Mouse (Mus musculus): ENCODE data around the gene Coq8b. TPM values are rescaled to one million over a fixed set of nuclear protein-coding genes. Genes with fewer than 3 reads are reported as not detected.

Coq8b gene
- polyA plus RNA-seq, 1 experiment from 2014 or later, result 20.2 TPM

GRCm38 (mm10) chr7:27258205-27258899 lies 25.5 kb downstream of the Coq8b start, which contains the start of gene Numbl:
Numbl (plus strand) TSS chr7:27258433.
- peaks cover 20% of the 10 kb centered on the region for H3K36me3 ChIP-seq (replicated peaks)
- peak; percentile 84 for ATAC-seq (ENCODE audit: low FRiP score)
- peak within 1 kb of the TSS; percentile 80 for H3K4me2 ChIP-seq
- H3K4me3 ChIP-seq (replicated peaks), result peak within 1 kb of the TSS; percentile 92
- H3K27ac ChIP-seq, result peak within 1 kb of the TSS; percentile 95
- H3K27me3 ChIP-seq, result no peaks in the 10 kb centered on the region
- peak within 1 kb of the TSS; percentile 97 for H3K9ac ChIP-seq
- H3K9me3 ChIP-seq, result no peaks in the 10 kb centered on the region
- WGBS, result under 1% methylated on average over 44 of the region's 47 CpGs
- peaks cover 56% of the 10 kb centered on the region for H3K4me1 ChIP-seq

DNA sequence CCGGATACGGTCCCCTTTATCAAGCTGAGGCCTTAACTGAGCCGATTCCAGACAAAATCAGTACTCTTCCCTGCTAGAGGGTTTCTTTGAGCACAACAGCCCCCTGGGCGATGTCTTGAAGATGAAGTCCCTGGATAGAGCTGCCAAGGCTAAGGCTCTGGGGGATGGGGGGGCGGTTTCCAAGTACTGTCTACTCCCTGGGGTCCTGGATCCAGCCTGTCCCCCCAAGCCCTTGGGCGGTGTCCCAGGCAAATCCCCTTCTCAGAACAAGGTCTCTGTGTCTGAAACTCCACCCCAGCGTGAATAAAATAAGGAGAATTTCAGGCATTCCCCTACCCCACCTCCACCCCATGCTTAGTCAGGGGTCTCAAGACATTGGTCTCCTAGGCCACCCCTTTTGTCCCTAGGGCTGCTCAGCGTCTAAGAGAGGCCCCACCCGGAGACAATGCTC lies 26.5 kb downstream of the Coq8b start:
- ATAC-seq (ENCODE audit: low FRiP score), result no peak
- H3K4me2 ChIP-seq, result peak overlapping the region; percentile 80
- WGBS, result 3% methylated on average over 9 of the region's 9 CpGs
- H3K36me3 ChIP-seq (replicated peaks), result peaks cover 30% of the 10 kb centered on the region
- peak overlapping the region; percentile 95 for H3K27ac ChIP-seq
- H3K27me3 ChIP-seq, result no peaks in the 10 kb centered on the region
- no peaks in the 10 kb centered on the region for H3K9me3 ChIP-seq
- peak overlapping the region; percentile 92 for H3K4me3 ChIP-seq (replicated peaks)
- peak overlapping the region; percentile 97 for H3K9ac ChIP-seq
- peaks cover 56% of the 10 kb centered on the region for H3K4me1 ChIP-seq

GRCm38 (mm10) chr7:27259771-27260170 lies 26.9 kb downstream of the Coq8b start:
- 32% methylated on average over 5 of the region's 5 CpGs for WGBS
- Histone ChIP-seq H3K4me2 (peak overlapping the region; percentile 80), H3K4me1 (peaks cover 56% of the 10 kb centered on the region), H3K36me3 (replicated peaks) (peaks cover 34% of the 10 kb centered on the region), H3K9me3 (no peaks in the 10 kb centered on the region), H3K27me3 (no peaks in the 10 kb centered on the region), H3K27ac (peak overlapping the region; percentile 95), H3K4me3 (replicated peaks) (peak overlapping the region; percentile 92), H3K9ac (peak overlapping the region; percentile 97)
- no peak for ATAC-seq (ENCODE audit: low FRiP score)

DNA sequence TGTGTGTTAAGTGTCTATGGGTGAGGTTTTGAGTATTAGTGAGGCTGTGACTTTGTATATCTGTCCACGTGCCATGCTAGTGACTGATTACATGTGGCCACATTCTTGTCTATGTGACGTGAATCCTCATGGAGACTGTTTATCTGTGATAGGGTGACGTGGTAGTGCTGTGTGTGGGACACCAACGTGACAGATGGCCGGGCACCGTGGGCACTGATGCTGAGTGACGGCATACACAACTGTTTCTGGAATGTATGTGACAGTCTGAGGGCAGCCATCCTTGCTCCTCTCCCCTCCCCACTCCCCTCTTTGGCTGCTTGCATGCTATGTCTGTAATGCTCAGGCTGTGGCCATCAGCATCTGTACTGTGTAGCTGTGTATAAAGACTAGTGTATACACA lies 28.0 kb downstream of the Coq8b start:
- Histone ChIP-seq H3K27ac (no peak overlapping the region), H3K36me3 (replicated peaks) (peaks cover 40% of the 10 kb centered on the region), H3K4me3 (replicated peaks) (peak overlapping the region; percentile 92), H3K4me1 (peaks cover 55% of the 10 kb centered on the region), H3K4me2 (peak overlapping the region; percentile 80), H3K9me3 (no peaks in the 10 kb centered on the region), H3K9ac (peak overlapping the region; percentile 97; the same call in 1 of the 2 replicates), H3K27me3 (no peaks in the 10 kb centered on the region)
- 73% methylated on average over 7 of the region's 7 CpGs for WGBS
- no peak for ATAC-seq (ENCODE audit: low FRiP score)

DNA sequence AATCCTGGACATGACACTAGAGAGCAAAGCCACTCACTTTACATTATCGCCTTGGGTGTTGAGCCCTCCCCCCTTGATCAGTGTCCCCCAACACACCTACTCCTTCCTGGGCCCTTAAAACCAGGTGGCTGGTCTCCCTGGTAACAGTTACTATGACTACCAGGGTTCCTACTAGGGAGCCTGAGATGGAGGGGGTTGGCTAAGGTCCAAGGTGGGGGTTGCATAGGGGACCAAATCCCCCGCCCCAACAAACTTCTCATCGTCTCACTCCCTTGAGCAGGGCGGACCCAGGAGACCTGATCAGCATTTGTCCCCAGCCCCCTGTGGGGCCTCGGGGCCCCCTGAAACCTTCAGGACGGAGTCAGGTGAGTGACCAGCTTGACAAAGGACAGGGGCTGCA lies 29.1 kb downstream of the Coq8b start:
- Histone ChIP-seq H3K27me3 (no peaks in the 10 kb centered on the region), H3K4me1 (peaks cover 45% of the 10 kb centered on the region), H3K9me3 (no peaks in the 10 kb centered on the region), H3K27ac (no peak overlapping the region), H3K9ac (no peak overlapping the region), H3K4me2 (no peak overlapping the region), H3K36me3 (replicated peaks) (peaks cover 48% of the 10 kb centered on the region), H3K4me3 (replicated peaks) (no peak overlapping the region; the same call in 1 of the 2 replicates)
- WGBS, result 72% methylated on average over 6 of the region's 6 CpGs
- no peak for ATAC-seq (ENCODE audit: low FRiP score)

GRCm38 (mm10) chr7:27264761-27265160 lies 31.9 kb downstream of the Coq8b start:
- peaks cover 76% of the 10 kb centered on the region for H3K36me3 ChIP-seq (replicated peaks)
- no peak overlapping the region for H3K9ac ChIP-seq
- no peaks in the 10 kb centered on the region for H3K9me3 ChIP-seq
- 92% methylated on average over 12 of the region's 12 CpGs for WGBS
- H3K4me1 ChIP-seq, result peaks cover 24% of the 10 kb centered on the region
- no peak overlapping the region for H3K4me2 ChIP-seq
- H3K4me3 ChIP-seq (replicated peaks), result no peak overlapping the region
- no peak overlapping the region for H3K27ac ChIP-seq
- ATAC-seq (ENCODE audit: low FRiP score), result no peak
- H3K27me3 ChIP-seq, result no peaks in the 10 kb centered on the region

DNA sequence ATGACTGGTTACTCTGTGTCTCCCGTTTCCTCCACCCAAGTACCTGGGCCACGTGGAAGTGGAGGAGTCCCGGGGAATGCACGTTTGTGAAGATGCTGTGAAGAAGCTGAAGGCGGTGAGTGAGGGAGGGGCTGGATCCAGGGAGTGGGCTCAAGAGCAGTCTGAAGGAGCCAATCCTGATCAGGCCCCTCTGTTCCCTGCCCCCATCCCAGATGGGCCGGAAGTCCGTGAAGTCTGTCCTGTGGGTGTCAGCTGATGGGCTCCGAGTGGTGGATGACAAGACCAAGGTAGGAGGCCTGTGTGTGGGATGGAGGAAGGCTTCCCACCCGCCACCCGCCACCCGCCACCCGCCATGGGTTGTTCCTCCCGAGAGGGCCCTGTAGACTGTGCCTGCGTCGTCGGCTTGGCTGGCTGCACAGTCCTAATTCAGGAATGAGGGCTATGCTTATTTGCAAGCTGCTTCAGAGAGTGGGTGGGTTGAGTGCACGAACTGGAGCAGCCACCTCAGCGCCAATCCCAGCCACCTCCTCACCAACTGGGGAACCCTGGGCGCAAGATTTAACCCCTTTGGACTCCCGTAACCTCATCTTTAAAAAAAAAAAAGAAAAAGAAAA lies 33.8 kb downstream of the Coq8b start:
- no peaks in the 10 kb centered on the region for H3K9me3 ChIP-seq
- H3K4me1 ChIP-seq, result peaks cover 5% of the 10 kb centered on the region
- H3K4me2 ChIP-seq, result no peak overlapping the region
- no peak overlapping the region for H3K9ac ChIP-seq
- H3K27me3 ChIP-seq, result no peaks in the 10 kb centered on the region
- H3K4me3 ChIP-seq (replicated peaks), result no peak overlapping the region
- ATAC-seq (ENCODE audit: low FRiP score), result no peak
- 86% methylated on average over 20 of the region's 20 CpGs for WGBS
- H3K36me3 ChIP-seq (replicated peaks), result peaks cover 94% of the 10 kb centered on the region
- no peak overlapping the region for H3K27ac ChIP-seq

GRCm38 (mm10) chr7:27271423-27271822 lies 38.6 kb downstream of the Coq8b start:
- H3K4me3 ChIP-seq (replicated peaks), result no peak overlapping the region
- 87% methylated on average over 8 of the region's 8 CpGs for WGBS
- H3K9ac ChIP-seq, result no peak overlapping the region
- H3K27me3 ChIP-seq, result no peaks in the 10 kb centered on the region
- no peak overlapping the region for H3K27ac ChIP-seq
- no peak for ATAC-seq (ENCODE audit: low FRiP score)
- H3K4me2 ChIP-seq, result no peak overlapping the region
- H3K36me3 ChIP-seq (replicated peaks), result peaks cover 84% of the 10 kb centered on the region
- no peaks in the 10 kb centered on the region for H3K4me1 ChIP-seq
- H3K9me3 ChIP-seq, result no peaks in the 10 kb centered on the region

- no peaks in the 10 kb centered on the region for H3K27me3 ChIP-seq
- no peak overlapping the region for H3K4me2 ChIP-seq
- no peak for ATAC-seq (ENCODE audit: low FRiP score)
- H3K9me3 ChIP-seq, result no peaks in the 10 kb centered on the region
- no peak overlapping the region for H3K4me3 ChIP-seq (replicated peaks)
- H3K36me3 ChIP-seq (replicated peaks), result peaks cover 87% of the 10 kb centered on the region
- H3K4me1 ChIP-seq, result no peaks in the 10 kb centered on the region
- 61% methylated on average over 32 of the region's 32 CpGs for WGBS
- H3K27ac ChIP-seq, result no peak overlapping the region
- no peak overlapping the region for H3K9ac ChIP-seq
Measured at GRCm38 (mm10) chr7:27273739-27274351, 41.0 kb downstream of the Coq8b start.

- no peaks in the 10 kb centered on the region for H3K9me3 ChIP-seq
- no peaks in the 10 kb centered on the region for H3K27me3 ChIP-seq
- H3K4me1 ChIP-seq, result no peaks in the 10 kb centered on the region
- 93% methylated on average over 4 of the region's 4 CpGs for WGBS
- no peak overlapping the region for H3K27ac ChIP-seq
- no peak overlapping the region for H3K9ac ChIP-seq
- ATAC-seq (ENCODE audit: low FRiP score), result no peak
- H3K4me3 ChIP-seq (replicated peaks), result no peak overlapping the region
- H3K36me3 ChIP-seq (replicated peaks), result peaks cover 87% of the 10 kb centered on the region
- H3K4me2 ChIP-seq, result no peak overlapping the region
Measured at GRCm38 (mm10) chr7:27274916-27275315, 42.1 kb downstream of the Coq8b start.

- Histone ChIP-seq H3K27ac (no peak overlapping the region), H3K27me3 (no peaks in the 10 kb centered on the region), H3K9me3 (no peaks in the 10 kb centered on the region), H3K36me3 (replicated peaks) (peaks cover 85% of the 10 kb centered on the region), H3K4me1 (no peaks in the 10 kb centered on the region), H3K9ac (no peak overlapping the region), H3K4me3 (replicated peaks) (no peak overlapping the region), H3K4me2 (no peak overlapping the region)
- WGBS, result 62% methylated on average over 7 of the region's 7 CpGs
- no peak for ATAC-seq (ENCODE audit: low FRiP score)
Measured at GRCm38 (mm10) chr7:27276021-27276420, 43.2 kb downstream of the Coq8b start.

GRCm38 (mm10) chr7:27277191-27277590 lies 44.4 kb downstream of the Coq8b start:
- no peak overlapping the region for H3K4me2 ChIP-seq
- H3K9ac ChIP-seq, result no peak overlapping the region
- H3K27ac ChIP-seq, result no peak overlapping the region
- H3K36me3 ChIP-seq (replicated peaks), result peaks cover 85% of the 10 kb centered on the region
- 93% methylated on average over 3 of the region's 3 CpGs for WGBS
- H3K4me3 ChIP-seq (replicated peaks), result no peak overlapping the region
- H3K4me1 ChIP-seq, result no peaks in the 10 kb centered on the region
- H3K9me3 ChIP-seq, result no peaks in the 10 kb centered on the region
- no peak for ATAC-seq (ENCODE audit: low FRiP score)
- no peaks in the 10 kb centered on the region for H3K27me3 ChIP-seq
